Mouse (Mus musculus): ENCODE measurements around the gene Efhc1.
A peak's percentile ranks its signal among the peaks of the same experiment; 100 is the strongest.

GRCm38 (mm10) chr1:20951300-20951763 is at the start of gene Efhc1:
- TF ChIP-seq POLR2A (IDR thresholded peaks at IDR 0.05; ENCODE audit: extremely low read depth, insufficient read depth, low read length) = peak; percentile 69; the same call in 1 of the 2 replicates
- TF ChIP-seq CTCF (IDR thresholded peaks at IDR 0.05; ENCODE audit: extremely low read depth, insufficient read depth, low read length) = no peak

Data from cortical plate, adult 2 months (tissue).